Mouse (Mus musculus): ENCODE results near the gene Gemin5.

DNA sequence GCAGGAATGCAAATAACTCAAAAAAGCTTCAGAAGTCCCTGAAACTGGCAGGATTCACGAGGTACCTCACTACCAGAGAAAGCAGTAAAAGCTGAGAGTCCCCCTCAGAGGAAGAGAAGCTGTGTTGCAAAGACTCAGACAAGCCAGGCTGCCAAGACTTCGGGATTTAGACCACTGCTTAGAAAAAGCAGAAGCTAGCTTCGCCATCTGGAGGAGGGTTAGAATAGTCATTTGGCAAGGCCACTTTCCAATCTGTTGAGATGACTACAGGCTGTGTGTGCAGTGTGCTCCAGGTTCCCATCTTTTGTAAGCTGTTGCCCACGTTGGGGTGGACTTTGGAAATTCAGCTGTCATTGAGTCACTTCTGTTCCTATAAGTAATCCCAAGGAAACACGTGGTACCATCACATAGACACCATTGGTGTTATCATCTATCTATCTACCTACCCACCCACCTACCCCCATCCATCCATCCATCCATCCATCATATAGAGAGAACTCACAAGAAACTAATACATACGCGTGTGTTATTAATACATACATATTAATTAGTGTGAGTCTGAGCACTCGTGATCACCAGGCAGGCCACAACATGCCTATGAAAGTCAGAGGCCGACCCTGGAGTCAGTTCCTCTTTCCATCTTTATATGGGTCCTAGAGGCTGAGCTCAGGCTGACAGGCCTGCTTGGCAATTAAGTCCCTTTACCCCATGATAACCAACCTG, 24.5 kb downstream of the Gemin5 start:
- TF ChIP-seq CTCF (IDR thresholded peaks at IDR 0.05; ENCODE audit: low read depth), result no peak
- no peak for TF ChIP-seq EP300 (IDR thresholded peaks at IDR 0.05; ENCODE audit: low read depth)
